Mouse (Mus musculus) intestine, embryonic 16.5 days (tissue): Measurements from ENCODE around the gene Fgg. TPM values are rescaled to one million over a fixed set of nuclear protein-coding genes. Genes with fewer than 3 reads are reported as not detected.

ENCODE experiments used
- ATAC-seq: fragments of 200-750 bp; cut with Nextera tagmentation; 2 replicates; pipeline ENCODE4 v1.8.0; 2017; ENCODE audit warnings: moderate TSS enrichment, moderate library complexity
- H3K27ac ChIP-seq: fragments of 300-500 bp; sonication (generic); 2 replicates; pipeline ENCODE4 v1.5.1; 2014; ENCODE audit warnings: mild to moderate bottlenecking, low read length
- H3K27me3 ChIP-seq: fragments of 300-500 bp; sonication (generic); replicated peaks from 2 replicates; pipeline ENCODE4 v1.6.1; 2014; ENCODE audit warnings: low read length, control low read depth, mixed read lengths; ENCODE audit not compliant: control insufficient read depth, insufficient read depth
- H3K36me3 ChIP-seq: fragments of 300-500 bp; sonication (generic); 2 replicates; pipeline ENCODE4 v1.6.1; 2014; ENCODE audit warnings: low read length, control low read depth; ENCODE audit not compliant: control insufficient read depth, insufficient read depth
- H3K4me1 ChIP-seq: fragments of 300-500 bp; sonication (generic); 2 replicates; pipeline ENCODE4 v1.6.1; 2014; ENCODE audit warnings: low read length, control low read depth, mixed read lengths; ENCODE audit not compliant: control insufficient read depth, insufficient read depth
- H3K4me2 ChIP-seq: fragments of 300-500 bp; sonication (generic); 2 replicates; pipeline ENCODE4 v1.6.1; 2014; ENCODE audit warnings: low read depth, low read length, control low read depth
- H3K4me3 ChIP-seq: fragments of 300-500 bp; sonication (generic); 2 replicates; pipeline ENCODE4 v1.5.1; 2014; ENCODE audit warnings: mild to moderate bottlenecking, low read length
- H3K9ac ChIP-seq: fragments of 300-500 bp; sonication (generic); 2 replicates; pipeline ENCODE4 v1.6.1; 2014; ENCODE audit warnings: low read depth, low read length
- H3K9me3 ChIP-seq: fragments of 300-500 bp; sonication (generic); 2 replicates; pipeline ENCODE4 v1.6.1; 2016; ENCODE audit warnings: low read length, control low read depth; ENCODE audit not compliant: control insufficient read depth
- WGBS: fragments of 180-500 bp; shearing (Covaris S2); extraction: QIAGEN DNeasy Blood & Tissue Kit; methylation state at CpG from one replicate; pipeline ENCODE4 v1.1.7; 2014; 5-methylcytosine and 5-hydroxymethylcytosine counted together
- polyA plus RNA-seq: library from polyadenylated mRNA; unstranded; fragments of >200 nt; fragmentation: Nextera tagmentation; extraction: Ambion mirVana; gene quantifications from 2 replicates; pipeline ENCODE4 v1.2.1, GENCODE M21; 2015

Gene Fgg
- polyA plus RNA-seq, 1 experiment from 2014 or later = 14.1 TPM

GRCm38 (mm10) chr3:83038865-83039264 lies 31.3 kb downstream of the Fgg start:
- 51% methylated on average over 2 of the region's 2 CpGs for WGBS
- no peaks in the 10 kb centered on the region for H3K9me3 ChIP-seq
- H3K4me2 ChIP-seq = no peak overlapping the region
- H3K4me3 ChIP-seq = no peak overlapping the region
- no peaks in the 10 kb centered on the region for H3K27me3 ChIP-seq
- H3K4me1 ChIP-seq = no peaks in the 10 kb centered on the region
- no peak overlapping the region for H3K9ac ChIP-seq
- no peak overlapping the region for H3K27ac ChIP-seq
- H3K36me3 ChIP-seq = no peaks in the 10 kb centered on the region
- ATAC-seq = peak; percentile 57

DNA sequence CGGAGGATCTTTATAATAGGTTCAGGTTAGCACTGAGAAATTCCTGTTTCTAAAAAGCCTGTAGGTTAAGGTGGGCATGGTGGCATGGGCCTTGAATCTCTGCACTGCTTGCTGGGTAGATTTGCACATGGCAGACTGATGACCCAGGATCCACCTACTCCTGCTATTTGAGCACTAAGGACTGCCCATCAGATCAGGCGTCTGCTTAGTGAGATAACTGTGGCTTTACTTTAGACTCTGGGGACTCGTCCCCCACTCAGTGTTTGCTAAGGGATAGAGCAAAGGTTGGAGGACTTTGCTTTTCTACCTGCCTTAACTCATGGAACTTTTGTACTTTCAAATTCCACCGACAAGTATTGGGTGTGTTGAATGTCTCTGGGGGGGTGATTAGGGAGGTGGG lies 32.1 kb downstream of the Fgg start:
- Histone ChIP-seq H3K4me3 (no peak overlapping the region), H3K27me3 (no peaks in the 10 kb centered on the region), H3K9ac (no peak overlapping the region), H3K4me1 (no peaks in the 10 kb centered on the region), H3K36me3 (no peaks in the 10 kb centered on the region), H3K4me2 (no peak overlapping the region), H3K27ac (0 out of 2 replicates have a peak overlapping the region, but pooled peaks have one; percentile 17), H3K9me3 (no peaks in the 10 kb centered on the region)
- 65% methylated on average over 4 of the region's 4 CpGs for WGBS
- ATAC-seq = peak; percentile 88

GRCm38 (mm10) chr3:83042451-83042850 lies 34.9 kb downstream of the Fgg start:
- ATAC-seq = no peak
- no peaks in the 10 kb centered on the region for H3K36me3 ChIP-seq
- 87% methylated on average over 5 of the region's 5 CpGs for WGBS

DNA sequence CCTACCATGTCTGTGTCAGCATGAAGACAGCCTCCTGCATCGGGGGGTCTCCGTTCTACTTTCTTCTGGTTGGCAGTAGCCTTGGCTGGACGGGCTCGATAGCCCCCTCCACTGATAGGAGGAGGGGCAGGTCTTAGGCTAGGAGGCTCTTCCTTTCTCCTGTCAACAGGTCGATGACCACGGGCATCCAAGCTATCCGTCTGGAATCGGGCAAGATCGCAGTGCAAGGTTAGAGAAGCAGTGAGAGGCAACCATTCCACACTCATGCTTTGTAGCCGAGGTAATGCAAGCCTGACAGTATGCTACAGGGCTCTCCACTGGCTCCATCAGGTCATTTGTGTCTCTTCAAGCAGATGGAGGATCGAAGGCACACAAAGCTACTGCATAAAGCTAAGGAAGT lies 39.1 kb downstream of the Fgg start:
- Histone ChIP-seq H3K9me3 (no peaks in the 10 kb centered on the region), H3K4me3 (no peak overlapping the region), H3K36me3 (no peaks in the 10 kb centered on the region), H3K27me3 (no peaks in the 10 kb centered on the region), H3K4me2 (no peak overlapping the region), H3K4me1 (no peaks in the 10 kb centered on the region), H3K9ac (no peak overlapping the region), H3K27ac (no peak overlapping the region)
- no peak for ATAC-seq
- 84% methylated on average over 11 of the region's 11 CpGs for WGBS

More at GRCm38 (mm10) chr3:83042451-83042850, 34.9 kb downstream of the Fgg start:
- Histone ChIP-seq H3K27ac (no peak overlapping the region), H3K9me3 (no peaks in the 10 kb centered on the region), H3K4me2 (no peak overlapping the region), H3K9ac (no peak overlapping the region), H3K4me1 (no peaks in the 10 kb centered on the region), H3K27me3 (no peaks in the 10 kb centered on the region), H3K4me3 (no peak overlapping the region)

GRCm38 (mm10) chr3:83049680-83050079 lies 42.2 kb downstream of the Fgg start, which contains the start of gene Fgb:
Gene Fgb (minus strand): TSS chr3:83049863.
- 0 out of 2 replicates have a peak, but pooled peaks have one; percentile 45 for ATAC-seq
- Histone ChIP-seq H3K36me3 (no peaks in the 10 kb centered on the region), H3K27ac (no peak within 1 kb of the TSS), H3K9ac (no peak within 1 kb of the TSS), H3K4me1 (no peaks in the 10 kb centered on the region), H3K4me2 (no peak within 1 kb of the TSS), H3K4me3 (no peak within 1 kb of the TSS), H3K9me3 (no peaks in the 10 kb centered on the region), H3K27me3 (no peaks in the 10 kb centered on the region)
- WGBS = 66% methylated on average over 8 of the region's 8 CpGs

DNA sequence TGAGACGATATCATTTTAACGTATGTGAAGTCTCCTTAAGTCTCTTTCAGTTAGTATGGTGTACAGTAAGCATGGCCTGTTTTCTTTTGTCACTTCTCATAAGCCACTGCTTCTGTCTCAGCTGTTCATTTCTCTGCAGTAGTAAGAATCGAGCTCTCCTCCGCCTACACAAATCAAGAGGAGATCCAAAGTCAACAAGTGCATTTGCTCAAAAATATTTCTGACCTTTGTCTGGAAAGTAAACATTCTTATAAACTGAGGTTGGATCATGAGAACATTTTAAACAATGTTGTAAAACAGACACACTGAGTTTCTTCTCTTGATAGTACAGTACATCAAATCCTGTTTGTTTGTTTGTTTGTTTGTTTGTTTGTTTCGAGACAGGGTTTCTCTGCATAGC lies 43.1 kb downstream of the Fgg start:
- no peak for ATAC-seq
- H3K9ac ChIP-seq = no peak overlapping the region
- no peak overlapping the region for H3K27ac ChIP-seq
- no peaks in the 10 kb centered on the region for H3K4me1 ChIP-seq
- H3K9me3 ChIP-seq = no peaks in the 10 kb centered on the region
- 64% methylated on average over 5 of the region's 5 CpGs for WGBS
- H3K27me3 ChIP-seq = no peaks in the 10 kb centered on the region
- H3K4me2 ChIP-seq = no peak overlapping the region
- no peak overlapping the region for H3K4me3 ChIP-seq
- H3K36me3 ChIP-seq = no peaks in the 10 kb centered on the region

DNA sequence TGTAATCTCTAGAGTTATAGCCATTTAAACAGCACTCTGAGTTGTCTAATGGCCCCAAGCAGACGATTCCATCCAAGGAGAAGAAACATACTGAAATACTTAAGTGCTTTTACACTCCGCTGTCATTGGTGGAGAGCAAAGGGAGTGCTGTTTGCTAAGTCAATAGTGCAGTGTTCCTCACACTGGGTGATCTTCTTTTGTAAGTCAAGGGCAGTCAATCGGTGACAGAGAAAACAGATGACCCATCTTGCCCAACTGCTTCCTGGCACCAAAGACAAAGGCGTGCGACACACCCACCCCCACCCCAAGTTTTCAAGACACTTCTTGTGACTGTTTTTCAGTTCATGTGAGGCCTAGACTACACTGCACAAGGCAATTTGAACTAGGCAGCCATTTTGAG lies 44.6 kb downstream of the Fgg start:
- ATAC-seq = no peak
- 74% methylated on average over 5 of the region's 5 CpGs for WGBS

DNA sequence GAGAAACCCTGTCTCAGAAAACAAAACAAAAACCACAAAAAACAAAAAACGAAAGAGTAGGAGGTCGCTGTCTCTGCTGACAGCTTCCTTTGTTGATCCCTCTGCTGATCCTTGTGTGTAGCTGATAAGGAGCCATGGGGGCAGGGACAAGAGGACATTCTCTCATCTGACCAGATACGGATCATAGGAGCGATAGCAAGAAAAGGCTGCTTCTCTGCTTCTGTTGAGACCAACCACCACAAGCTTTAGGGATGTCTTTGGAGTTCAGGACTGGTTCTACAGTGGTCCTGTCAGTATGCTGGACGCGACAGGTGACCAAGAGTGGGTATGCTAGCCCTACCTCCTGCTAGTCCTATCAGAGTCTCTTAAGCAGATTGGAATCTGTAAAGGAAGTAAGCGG lies 45.6 kb downstream of the Fgg start:
- Histone ChIP-seq H3K36me3 (no peaks in the 10 kb centered on the region), H3K9ac (no peak overlapping the region), H3K9me3 (no peaks in the 10 kb centered on the region), H3K4me3 (no peak overlapping the region), H3K27ac (peak overlapping the region; percentile 18; the same call in 1 of the 2 replicates), H3K4me2 (no peak overlapping the region), H3K4me1 (peaks cover 8% of the 10 kb centered on the region; the same call in 1 of the 2 replicates), H3K27me3 (no peaks in the 10 kb centered on the region)
- WGBS = 88% methylated on average over 7 of the region's 7 CpGs
- ATAC-seq = no peak

More for the DNA sequence above, 44.6 kb downstream of the Fgg start:
- Histone ChIP-seq H3K36me3 (no peaks in the 10 kb centered on the region), H3K27ac (no peak overlapping the region), H3K4me2 (no peak overlapping the region), H3K4me3 (no peak overlapping the region), H3K9me3 (no peaks in the 10 kb centered on the region), H3K9ac (no peak overlapping the region), H3K27me3 (no peaks in the 10 kb centered on the region), H3K4me1 (peaks cover 8% of the 10 kb centered on the region; the same call in 1 of the 2 replicates)

GRCm38 (mm10) chr3:83053758-83054157 lies 46.2 kb downstream of the Fgg start:
- 24% methylated on average over 10 of the region's 10 CpGs for WGBS
- no peak for ATAC-seq
- no peaks in the 10 kb centered on the region for H3K9me3 ChIP-seq
- no peaks in the 10 kb centered on the region for H3K27me3 ChIP-seq
- H3K4me1 ChIP-seq = peaks cover 8% of the 10 kb centered on the region; the same call in 1 of the 2 replicates
- H3K27ac ChIP-seq = no peak overlapping the region
- no peak overlapping the region for H3K4me3 ChIP-seq
- 0 out of 2 replicates have a peak overlapping the region, but pooled peaks have one; percentile 17 for H3K4me2 ChIP-seq
- H3K36me3 ChIP-seq = 0 out of 2 replicates have a peak, but pooled peaks cover 2% of the 10 kb centered on the region
- no peak overlapping the region for H3K9ac ChIP-seq

DNA sequence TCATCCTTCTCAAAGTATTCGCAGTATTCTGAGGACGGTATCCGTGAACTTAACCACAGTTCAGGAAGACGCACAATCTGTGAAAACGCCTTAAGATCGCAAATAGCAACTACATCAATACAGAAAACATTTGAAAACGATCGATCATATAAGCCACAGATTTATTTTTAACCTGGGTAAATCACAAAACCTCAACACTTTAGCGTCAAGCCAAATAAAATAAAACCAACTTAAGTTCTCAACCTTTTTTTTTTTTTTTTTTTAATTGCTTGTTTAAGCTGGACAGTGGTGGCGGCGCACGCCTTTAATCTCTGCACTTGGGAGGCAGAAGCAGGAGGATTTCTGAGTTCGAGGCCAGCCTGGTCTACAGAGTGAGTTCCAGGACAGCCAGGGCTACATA lies 47.2 kb downstream of the Fgg start:
- H3K4me3 ChIP-seq = peak overlapping the region; percentile 88
- peaks cover 8% of the 10 kb centered on the region; the same call in 1 of the 2 replicates for H3K4me1 ChIP-seq
- 0 out of 2 replicates have a peak, but pooled peaks cover 4% of the 10 kb centered on the region for H3K36me3 ChIP-seq
- ATAC-seq = no peak
- no peak overlapping the region for H3K27ac ChIP-seq
- H3K9me3 ChIP-seq = no peaks in the 10 kb centered on the region
- no peaks in the 10 kb centered on the region for H3K27me3 ChIP-seq
- 27% methylated on average over 13 of the region's 13 CpGs for WGBS
- peak overlapping the region; percentile 44 for H3K4me2 ChIP-seq
- peak overlapping the region; percentile 37; the same call in 1 of the 2 replicates for H3K9ac ChIP-seq
